Mouse (Mus musculus): ENCODE results near the gene Zbtb32. TPM values are rescaled to one million over a fixed set of nuclear protein-coding genes. Genes with fewer than 3 reads are reported as not detected.

Gene Zbtb32
- polyA plus RNA-seq, 1 experiment: not detected

GRCm38 (mm10) chr7:30581547-30581946 lies 17.2 kb downstream of the Zbtb32 start:
- Histone ChIP-seq H3K4me1 (ENCODE audit: control insufficient read depth, insufficient read depth, low read length) (0 out of 2 replicates have a peak, but pooled peaks cover under 1% of the 10 kb centered on the region), H3K27ac (ENCODE audit: insufficient read depth, low read length) (no peak overlapping the region), H3K27me3 (ENCODE audit: control insufficient read depth, insufficient read depth, low read length) (no peaks in the 10 kb centered on the region), H3K4me3 (replicated peaks; ENCODE audit: insufficient read depth, low read depth, low read length) (no peak overlapping the region)
- DNase-seq: peak in 1 of 2 experiments; percentile 19
- WGBS: 91% methylated on average over 16 of the region's 16 CpGs
- TF ChIP-seq POLR2A (IDR thresholded peaks at IDR 0.05; ENCODE audit: borderline replicate concordance, insufficient read depth, low read length) (no peak), CTCF (IDR thresholded peaks at IDR 0.05; ENCODE audit: borderline replicate concordance, insufficient read depth, low read depth, low read length) (no peak)

DNA sequence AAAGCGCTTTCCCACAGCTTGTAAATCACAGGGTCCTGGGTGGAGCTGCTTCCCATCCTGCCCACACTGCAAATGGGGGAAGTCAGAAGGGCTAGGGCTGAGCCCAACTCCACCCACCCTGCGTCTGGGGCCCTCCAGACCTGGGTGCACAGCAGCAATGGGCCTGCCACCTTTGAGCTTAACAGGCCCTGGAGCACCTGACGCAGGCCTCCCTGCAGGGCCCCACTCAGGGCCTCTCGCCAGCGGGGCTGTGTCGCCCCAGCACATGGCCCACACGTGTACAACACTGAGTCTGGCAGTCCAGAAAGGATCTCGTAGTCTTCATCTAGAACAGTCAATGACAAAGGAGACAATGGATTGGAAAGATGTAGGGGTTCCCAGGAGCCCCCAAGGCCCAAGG lies 18.8 kb downstream of the Zbtb32 start:
- DNase-seq: no peak
- H3K27ac ChIP-seq (ENCODE audit: insufficient read depth, low read length): no peak overlapping the region
- TF ChIP-seq POLR2A (IDR thresholded peaks at IDR 0.05; ENCODE audit: borderline replicate concordance, insufficient read depth, low read length): no peak
- TF ChIP-seq CTCF (IDR thresholded peaks at IDR 0.05; ENCODE audit: borderline replicate concordance, insufficient read depth, low read depth, low read length): no peak
- 84% methylated on average over 8 of the region's 8 CpGs for WGBS
- no peaks in the 10 kb centered on the region for H3K27me3 ChIP-seq (ENCODE audit: control insufficient read depth, insufficient read depth, low read length)
- H3K4me1 ChIP-seq (ENCODE audit: control insufficient read depth, insufficient read depth, low read length): no peaks in the 10 kb centered on the region
- no peak overlapping the region for H3K4me3 ChIP-seq (replicated peaks; ENCODE audit: insufficient read depth, low read depth, low read length)

DNA sequence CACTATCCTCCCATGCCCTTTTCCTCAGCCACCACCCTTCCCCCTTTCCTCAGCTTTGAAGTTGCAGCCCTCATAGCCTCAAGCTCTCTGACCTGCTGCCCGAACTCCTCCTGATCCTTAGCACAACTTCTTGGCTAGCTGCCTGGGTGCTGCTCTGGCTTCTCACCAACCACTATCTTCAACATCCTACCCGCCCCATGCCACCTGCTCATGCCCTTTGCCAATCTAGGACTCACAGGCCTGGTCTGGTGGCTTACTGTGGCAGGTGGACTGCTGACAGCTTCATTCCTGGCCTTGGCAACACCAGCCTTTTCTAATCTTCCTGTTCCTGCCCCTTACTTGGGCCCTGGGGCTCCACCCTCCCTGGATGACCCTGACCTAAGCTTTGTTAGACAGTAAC lies 25.7 kb downstream of the Zbtb32 start:
- DNase-seq: peak; percentile 83 to 88
- Histone ChIP-seq H3K4me3 (replicated peaks; ENCODE audit: insufficient read depth, low read depth, low read length) (no peak overlapping the region), H3K27me3 (ENCODE audit: control insufficient read depth, insufficient read depth, low read length) (no peaks in the 10 kb centered on the region), H3K27ac (ENCODE audit: insufficient read depth, low read length) (no peak overlapping the region), H3K4me1 (ENCODE audit: control insufficient read depth, insufficient read depth, low read length) (peaks cover 18% of the 10 kb centered on the region)
- 8% methylated on average over 2 of the region's 2 CpGs for WGBS
- no peak for TF ChIP-seq POLR2A (IDR thresholded peaks at IDR 0.05; ENCODE audit: borderline replicate concordance, insufficient read depth, low read length)
- no peak for TF ChIP-seq CTCF (IDR thresholded peaks at IDR 0.05; ENCODE audit: borderline replicate concordance, insufficient read depth, low read depth, low read length)

DNA sequence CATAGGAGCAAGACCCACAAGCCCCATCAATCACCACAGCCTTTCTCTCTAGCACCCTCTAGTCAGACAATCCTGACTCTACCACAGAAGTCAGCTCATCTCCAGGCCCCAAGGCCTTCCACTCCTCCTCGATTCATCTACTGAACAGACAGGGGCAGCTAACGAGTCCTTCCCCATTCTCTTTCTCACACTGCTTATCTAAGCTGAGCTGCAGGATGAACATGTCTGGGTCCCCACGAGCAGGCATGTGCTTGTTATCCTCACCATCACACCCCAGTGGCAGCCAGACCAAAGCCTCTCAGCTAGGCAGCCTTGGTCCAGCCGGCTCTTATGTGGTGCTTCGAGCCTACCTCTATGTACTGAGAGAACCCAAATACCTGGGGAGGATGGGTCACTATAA lies 26.3 kb downstream of the Zbtb32 start:
- WGBS: 65% methylated on average over 5 of the region's 5 CpGs
- no peak for DNase-seq
- Histone ChIP-seq H3K27ac (ENCODE audit: insufficient read depth, low read length) (no peak overlapping the region), H3K4me1 (ENCODE audit: control insufficient read depth, insufficient read depth, low read length) (peaks cover 18% of the 10 kb centered on the region), H3K4me3 (replicated peaks; ENCODE audit: insufficient read depth, low read depth, low read length) (no peak overlapping the region), H3K27me3 (ENCODE audit: control insufficient read depth, insufficient read depth, low read length) (no peaks in the 10 kb centered on the region)
- TF ChIP-seq POLR2A (IDR thresholded peaks at IDR 0.05; ENCODE audit: borderline replicate concordance, insufficient read depth, low read length) (no peak), CTCF (IDR thresholded peaks at IDR 0.05; ENCODE audit: borderline replicate concordance, insufficient read depth, low read depth, low read length) (no peak)

DNA sequence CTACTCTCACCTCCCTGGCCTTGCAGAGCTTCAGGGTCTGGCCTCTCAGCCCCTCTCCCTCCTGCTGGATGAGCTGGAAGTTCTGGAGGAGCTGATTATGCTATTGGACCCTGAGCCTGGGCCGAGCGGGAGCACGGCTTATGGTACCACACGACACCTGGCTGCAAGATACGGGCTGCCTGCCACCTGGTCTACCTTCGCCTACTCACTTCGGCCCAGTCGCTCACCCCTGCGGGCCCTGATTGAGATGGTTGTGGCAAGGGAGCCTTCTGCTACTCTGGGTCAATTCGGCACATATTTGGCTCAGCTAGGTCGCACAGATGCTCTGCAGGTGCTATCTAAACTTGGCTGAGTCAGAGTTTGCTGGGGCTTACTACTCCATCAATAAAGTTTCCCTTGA lies 31.2 kb downstream of the Zbtb32 start:
- TF ChIP-seq POLR2A (IDR thresholded peaks at IDR 0.05; ENCODE audit: borderline replicate concordance, insufficient read depth, low read length) (no peak), CTCF (IDR thresholded peaks at IDR 0.05; ENCODE audit: borderline replicate concordance, insufficient read depth, low read depth, low read length) (no peak)
- DNase-seq: no peak
- no peak overlapping the region for H3K27ac ChIP-seq (ENCODE audit: insufficient read depth, low read length)
- no peak overlapping the region for H3K4me3 ChIP-seq (replicated peaks; ENCODE audit: insufficient read depth, low read depth, low read length)
- H3K4me1 ChIP-seq (ENCODE audit: control insufficient read depth, insufficient read depth, low read length): peaks cover 11% of the 10 kb centered on the region
- H3K27me3 ChIP-seq (ENCODE audit: control insufficient read depth, insufficient read depth, low read length): no peaks in the 10 kb centered on the region
- WGBS: 76% methylated on average over 11 of the region's 11 CpGs

DNA sequence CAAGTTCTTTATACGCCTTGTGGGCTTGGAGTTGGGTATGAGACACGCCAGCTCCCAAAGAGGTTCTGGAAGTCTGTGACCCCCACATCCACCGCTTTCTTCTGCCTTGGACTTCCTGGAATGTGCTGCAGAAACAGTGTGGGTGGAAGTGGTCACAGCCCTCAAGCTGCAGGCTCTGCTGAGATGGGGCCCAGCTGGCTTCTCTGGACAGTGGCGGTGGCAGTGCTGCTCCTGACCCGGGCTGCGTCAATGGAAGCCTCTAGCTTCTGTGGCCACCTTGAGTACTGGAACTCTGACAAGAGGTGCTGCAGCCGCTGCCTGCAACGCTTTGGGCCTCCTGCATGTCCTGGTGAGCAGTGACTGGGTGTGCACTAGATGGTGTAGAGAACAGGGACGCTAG lies 32.7 kb downstream of the Zbtb32 start:
- no peaks in the 10 kb centered on the region for H3K27me3 ChIP-seq (ENCODE audit: control insufficient read depth, insufficient read depth, low read length)
- peaks cover 6% of the 10 kb centered on the region for H3K4me1 ChIP-seq (ENCODE audit: control insufficient read depth, insufficient read depth, low read length)
- TF ChIP-seq CTCF (IDR thresholded peaks at IDR 0.05; ENCODE audit: borderline replicate concordance, insufficient read depth, low read depth, low read length): no peak
- no peak for TF ChIP-seq POLR2A (IDR thresholded peaks at IDR 0.05; ENCODE audit: borderline replicate concordance, insufficient read depth, low read length)
- 84% methylated on average over 9 of the region's 9 CpGs for WGBS
- no peak overlapping the region for H3K4me3 ChIP-seq (replicated peaks; ENCODE audit: insufficient read depth, low read depth, low read length)
- DNase-seq: peak in 1 of 2 experiments; percentile 18
- H3K27ac ChIP-seq (ENCODE audit: insufficient read depth, low read length): no peak overlapping the region

DNA sequence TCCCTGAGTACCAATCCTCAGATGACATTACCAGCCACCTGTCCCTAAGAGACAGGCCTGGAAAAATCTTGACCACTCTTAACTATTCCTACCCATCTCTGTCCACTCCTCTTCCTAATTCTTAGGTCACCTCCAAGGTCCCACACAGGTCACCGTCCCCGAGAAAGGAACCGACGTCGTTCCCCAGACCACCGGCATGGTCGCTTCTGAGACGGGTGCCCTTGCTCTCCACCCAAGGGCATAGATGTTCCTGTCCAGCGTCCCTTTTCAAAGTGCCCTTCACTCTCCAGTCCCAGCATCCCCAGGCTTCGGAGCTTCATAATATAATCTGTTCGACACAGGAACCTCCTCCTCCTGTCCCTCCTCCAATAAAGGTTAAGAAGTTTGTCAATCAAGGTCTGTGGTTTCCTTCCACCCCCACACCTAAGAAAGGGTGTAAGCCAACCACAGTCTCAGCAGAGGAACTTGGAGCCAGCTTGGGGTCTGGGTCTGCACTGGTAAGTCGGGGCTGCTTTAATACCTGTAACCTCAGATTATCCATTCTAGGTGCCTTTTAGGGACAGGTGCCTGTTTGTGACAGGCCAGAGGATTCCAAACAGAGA lies 33.6 kb downstream of the Zbtb32 start, which contains the start of gene Igflr1:
Gene Igflr1, plus strand, starts transcription at position 458 of the 602 bp plus-strand sequence.
- WGBS: 95% methylated on average over 12 of the region's 12 CpGs
- Histone ChIP-seq H3K4me3 (replicated peaks; ENCODE audit: insufficient read depth, low read depth, low read length) (no peak within 1 kb of the TSS), H3K27ac (ENCODE audit: insufficient read depth, low read length) (no peak within 1 kb of the TSS), H3K4me1 (ENCODE audit: control insufficient read depth, insufficient read depth, low read length) (peaks cover 6% of the 10 kb centered on the region), H3K27me3 (ENCODE audit: control insufficient read depth, insufficient read depth, low read length) (no peaks in the 10 kb centered on the region)
- TF ChIP-seq POLR2A (IDR thresholded peaks at IDR 0.05; ENCODE audit: borderline replicate concordance, insufficient read depth, low read length): no peak
- no peak for TF ChIP-seq CTCF (IDR thresholded peaks at IDR 0.05; ENCODE audit: borderline replicate concordance, insufficient read depth, low read depth, low read length)
- no peak for DNase-seq

GRCm38 (mm10) chr7:30563906-30564280 lies 34.8 kb downstream of the Zbtb32 start:
- Histone ChIP-seq H3K4me1 (ENCODE audit: control insufficient read depth, insufficient read depth, low read length) (peaks cover 6% of the 10 kb centered on the region), H3K4me3 (replicated peaks; ENCODE audit: insufficient read depth, low read depth, low read length) (peak overlapping the region; percentile 88), H3K27me3 (ENCODE audit: control insufficient read depth, insufficient read depth, low read length) (no peaks in the 10 kb centered on the region), H3K27ac (ENCODE audit: insufficient read depth, low read length) (no peak overlapping the region)
- no peak for DNase-seq
- TF ChIP-seq CTCF (IDR thresholded peaks at IDR 0.05; ENCODE audit: borderline replicate concordance, insufficient read depth, low read depth, low read length) (no peak), POLR2A (IDR thresholded peaks at IDR 0.05; ENCODE audit: borderline replicate concordance, insufficient read depth, low read length) (no peak)
- WGBS: 23% methylated on average over 6 of the region's 6 CpGs

All from cerebellum, adult 2 months (tissue).